Mouse (Mus musculus) spleen, postnatal 0 days (tissue): Measurements from ENCODE around the gene Olfr1184. TPM values are rescaled to one million over a fixed set of nuclear protein-coding genes. Genes with fewer than 3 reads are reported as not detected.

Experiments used
- polyA plus RNA-seq: library from polyadenylated mRNA; unstranded; fragments of >200 nt; fragmentation: Nextera tagmentation; extraction: Ambion mirVana; gene quantifications from 2 replicates; pipeline ENCODE4 v1.2.1, GENCODE M21; 2015

Gene Olfr1184
- not detected in 2 replicates for polyA plus RNA-seq

DNA sequence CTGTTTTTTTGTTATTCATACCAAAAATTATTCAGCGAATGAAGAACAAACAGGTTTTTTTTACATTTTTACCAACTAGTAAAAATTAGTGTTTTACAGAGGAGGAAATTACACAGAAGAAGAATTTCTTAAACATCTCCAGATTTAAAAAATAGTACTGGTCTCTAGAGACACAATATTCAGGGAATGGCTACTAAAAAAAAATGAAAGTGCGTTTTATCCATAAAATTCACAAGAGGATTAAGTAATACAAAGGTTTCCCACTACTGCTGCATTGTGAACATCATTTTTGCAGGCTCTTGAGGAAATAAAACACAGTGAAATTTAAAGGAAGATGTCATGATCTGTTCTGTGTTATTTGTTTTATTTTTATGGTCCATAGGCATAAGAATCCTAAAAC, at the start of gene Olfr1184:
Olfr1184 (plus strand) TSS at position 301 of the 400 bp plus-strand sequence.

DNA sequence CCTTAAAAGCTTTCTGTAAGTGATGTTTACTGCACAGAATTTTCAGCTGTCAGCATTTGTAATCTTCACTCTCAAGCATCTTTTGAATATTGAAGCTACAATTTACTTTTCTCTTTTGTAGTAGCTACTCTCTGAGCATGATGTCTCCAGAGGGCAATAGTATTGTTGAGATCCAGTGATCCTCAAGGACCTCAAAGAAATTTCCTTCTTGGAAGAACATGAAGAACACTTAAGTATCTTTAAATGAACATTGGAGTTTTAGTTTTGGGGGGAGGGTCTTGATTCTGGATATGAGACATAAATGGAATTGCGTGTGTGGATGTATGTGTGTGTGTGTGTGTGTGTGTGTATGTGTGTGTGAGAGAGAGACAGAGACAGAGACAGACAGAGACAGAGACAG, 34.4 kb upstream of the Olfr1184 start, which contains the start of gene Gm13757:
Gm13757 (minus strand) TSS at position 101 of the 400 bp plus-strand sequence.

DNA sequence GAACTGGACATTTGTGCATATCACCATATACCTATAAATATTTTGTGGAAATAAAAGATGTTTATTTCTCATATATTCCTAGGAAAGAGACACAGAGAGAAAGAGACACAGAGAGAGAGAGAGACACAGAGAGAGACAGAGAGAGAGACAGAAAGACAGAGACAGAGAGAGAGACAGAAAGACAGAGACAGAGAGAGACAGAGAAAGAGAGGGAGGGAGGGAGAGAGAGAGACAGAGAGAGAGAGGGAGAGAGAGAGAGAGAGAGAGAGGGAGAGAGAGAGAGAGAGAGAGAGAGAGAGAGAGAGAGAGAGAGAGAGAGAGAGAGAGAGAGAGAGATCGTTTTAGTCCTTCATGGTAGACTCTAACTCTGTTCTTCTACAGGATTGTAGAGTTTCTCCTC, 28.8 kb upstream of the Olfr1184 start, which contains the start of gene Olfr1183:
Olfr1183 (plus strand) TSS at position 301 of the 400 bp plus-strand sequence.

DNA sequence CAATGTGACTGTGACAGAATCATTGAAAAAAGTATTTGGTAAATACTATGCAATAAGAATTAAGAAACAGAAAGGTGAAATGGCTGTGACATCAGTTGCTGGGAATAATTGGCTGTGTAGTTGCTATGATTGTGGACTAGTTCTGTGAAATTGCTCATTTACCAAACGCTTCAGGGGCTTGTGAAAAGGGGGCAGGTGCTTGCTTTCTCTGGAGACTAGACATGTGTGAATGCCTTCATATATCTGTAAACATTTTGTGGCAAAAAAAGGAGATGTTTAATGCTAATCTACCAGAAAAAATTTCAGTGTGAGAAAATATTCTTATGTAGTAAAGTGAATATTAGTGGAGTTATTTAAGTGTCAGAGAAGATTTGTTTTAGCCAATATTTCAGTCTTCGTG, 9.6 kb downstream of the Olfr1184 start, which contains the start of gene Olfr1185-ps1:
Olfr1185-ps1 (plus strand) TSS at position 301 of the 400 bp plus-strand sequence.

DNA sequence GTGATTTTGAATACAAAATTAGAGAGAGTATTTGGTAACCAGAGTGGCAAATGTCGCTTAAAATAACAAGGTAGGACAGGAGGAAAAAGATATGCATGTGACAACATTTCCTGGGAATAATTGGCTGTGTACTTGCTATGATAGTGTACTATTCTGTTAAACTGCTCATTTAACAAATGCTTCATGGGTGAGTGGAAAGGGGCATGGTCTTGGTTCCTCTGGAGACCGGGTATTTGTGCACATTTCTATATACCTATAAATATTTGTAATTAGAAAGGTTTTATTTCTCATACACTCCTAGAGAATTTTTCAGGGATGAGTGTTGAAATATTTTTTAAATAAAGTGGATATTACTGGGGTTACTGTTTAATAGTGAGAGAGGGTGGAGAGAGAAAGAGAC, 34.9 kb downstream of the Olfr1184 start, which contains the start of gene Olfr1186:
Olfr1186 (plus strand) TSS at position 301 of the 400 bp plus-strand sequence.

Other genes with a start within 250 kb of the Olfr1184 start
- gene Olfr1173, start 203.7 kb upstream of the Olfr1184 start, polyA plus RNA-seq, result not detected in 2 replicates
- not detected in 2 replicates for gene Olfr1174-ps, start 168.5 kb upstream of the Olfr1184 start, polyA plus RNA-seq
- not detected in 2 replicates for gene Olfr1175-ps, start 156.4 kb upstream of the Olfr1184 start, polyA plus RNA-seq
- not detected in 2 replicates for gene Olfr1176, start 146.9 kb upstream of the Olfr1184 start, polyA plus RNA-seq
- gene Olfr1177-ps, start 137.1 kb upstream of the Olfr1184 start, polyA plus RNA-seq, result not detected in 2 replicates
- not detected in 2 replicates for gene Olfr1178, start 96.5 kb upstream of the Olfr1184 start, polyA plus RNA-seq
- gene Olfr1179, start 77.1 kb upstream of the Olfr1184 start, polyA plus RNA-seq, result not detected in 2 replicates
- gene Olfr1180, start 64.4 kb upstream of the Olfr1184 start, polyA plus RNA-seq, result not detected in 2 replicates
- not detected in 2 replicates for gene Olfr1181, start 57.4 kb upstream of the Olfr1184 start, polyA plus RNA-seq
- not detected in 2 replicates for gene Gm13757, start 34.5 kb upstream of the Olfr1184 start, polyA plus RNA-seq
- gene Olfr1183, start 28.7 kb upstream of the Olfr1184 start, polyA plus RNA-seq, result not detected in 2 replicates
- not detected in 2 replicates for gene Olfr1185-ps1, start 9.7 kb downstream of the Olfr1184 start, polyA plus RNA-seq
- gene Olfr1186, start 35.0 kb downstream of the Olfr1184 start, polyA plus RNA-seq, result not detected in 2 replicates
- not detected in 2 replicates for gene Olfr1188, start 73.3 kb downstream of the Olfr1184 start, polyA plus RNA-seq
- not detected in 2 replicates for gene Olfr1189, start 102.9 kb downstream of the Olfr1184 start, polyA plus RNA-seq
- not detected in 2 replicates for gene Olfr1191-ps1, start 156.9 kb downstream of the Olfr1184 start, polyA plus RNA-seq
- gene Olfr1192-ps1, start 164.9 kb downstream of the Olfr1184 start, polyA plus RNA-seq, result not detected in 2 replicates
- not detected in 2 replicates for gene Olfr1193, start 192.0 kb downstream of the Olfr1184 start, polyA plus RNA-seq
- not detected in 2 replicates for gene Olfr1195, start 205.6 kb downstream of the Olfr1184 start, polyA plus RNA-seq
- not detected in 2 replicates for gene Olfr1196, start 221.0 kb downstream of the Olfr1184 start, polyA plus RNA-seq
- gene Olfr1197, start 248.8 kb downstream of the Olfr1184 start, polyA plus RNA-seq, result not detected in 2 replicates